Mouse (Mus musculus): ENCODE measurements around the gene Shbg. TPM values are rescaled to one million over a fixed set of nuclear protein-coding genes. Genes with fewer than 3 reads are reported as not detected.
"Not testable (repeated sequence)": the region's sequence is repeated elsewhere in the genome, so short reads cannot be mapped to it uniquely, and the experiment has no call there.

Gene Shbg
- polyA plus RNA-seq, 1 experiment from 2014 or later, result 34.9 TPM

DNA sequence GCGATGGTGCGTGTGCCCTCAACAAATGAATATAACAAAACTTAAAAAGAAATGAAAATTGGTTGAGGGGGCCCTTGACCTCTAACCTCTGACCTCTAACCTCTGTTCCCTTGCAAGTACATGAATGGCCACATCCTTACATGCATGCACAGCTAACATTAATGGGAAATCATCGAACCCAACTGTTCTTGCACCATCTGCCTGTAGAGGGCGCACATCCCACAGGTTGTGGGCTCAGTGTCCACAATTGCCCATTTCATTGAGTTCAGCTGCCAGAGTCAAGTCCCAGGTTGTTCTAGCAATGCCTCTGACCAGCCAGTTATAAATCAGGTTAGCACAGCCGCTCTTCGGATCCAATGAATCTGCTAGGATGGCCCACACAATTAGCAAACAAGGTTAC, 10.6 kb upstream of the Shbg start:
- H3K9ac ChIP-seq, result no peak overlapping the region
- H3K27ac ChIP-seq, result no peak overlapping the region
- no peaks in the 10 kb centered on the region for H3K27me3 ChIP-seq (replicated peaks)
- H3K4me3 ChIP-seq, result no peak overlapping the region
- H3K4me1 ChIP-seq, result peaks cover 16% of the 10 kb centered on the region
- H3K4me2 ChIP-seq, result no peak overlapping the region
- H3K36me3 ChIP-seq, result no peaks in the 10 kb centered on the region
- 31% methylated on average over 6 of the region's 6 CpGs for WGBS (ENCODE audit: insufficient replicate concordance)
- no peaks in the 10 kb centered on the region for H3K9me3 ChIP-seq (replicated peaks)
- ATAC-seq, result no peak

DNA sequence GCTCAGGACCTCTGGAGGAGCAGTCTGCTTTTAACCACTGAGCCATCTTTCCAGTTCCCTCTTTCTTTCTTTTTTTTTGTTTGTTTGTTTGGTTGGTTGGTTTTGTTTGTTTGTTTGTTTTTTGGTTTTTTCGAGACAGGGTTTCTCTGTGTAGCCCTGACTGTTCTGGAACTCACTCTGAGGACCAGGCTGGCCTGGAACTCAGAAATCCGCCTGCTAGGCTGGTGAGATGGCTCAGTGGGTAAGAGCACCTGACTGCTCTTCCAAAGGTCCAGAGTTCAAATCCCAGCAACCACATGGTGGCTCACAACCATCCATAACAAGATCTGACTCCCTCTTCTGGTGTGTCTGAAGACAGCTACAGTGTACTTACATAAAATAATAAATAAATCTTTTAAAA, 6.6 kb upstream of the Shbg start:
- H3K9me3 ChIP-seq (replicated peaks); H3K9ac ChIP-seq; H3K27me3 ChIP-seq (replicated peaks); ATAC-seq; H3K27ac ChIP-seq; H3K4me3 ChIP-seq; H3K4me2 ChIP-seq; H3K36me3 ChIP-seq: not testable (repeated sequence)
- WGBS (ENCODE audit: insufficient replicate concordance), result 73% methylated on average over 2 of the region's 2 CpGs
- peaks cover 41% of the 10 kb centered on the region for H3K4me1 ChIP-seq

- H3K4me3 ChIP-seq, result 0 out of 2 replicates have a peak overlapping the region, but pooled peaks have one; percentile 62
- H3K4me1 ChIP-seq, result peaks cover 42% of the 10 kb centered on the region
- peaks cover under 1% of the 10 kb centered on the region; the same call in 1 of the 2 replicates for H3K27me3 ChIP-seq (replicated peaks)
- no peaks in the 10 kb centered on the region for H3K36me3 ChIP-seq
- WGBS (ENCODE audit: insufficient replicate concordance), result 65% methylated on average over 4 of the region's 4 CpGs
- H3K9ac ChIP-seq, result no peak overlapping the region
- ATAC-seq, result no peak
- H3K9me3 ChIP-seq (replicated peaks), result no peaks in the 10 kb centered on the region
- no peak overlapping the region for H3K27ac ChIP-seq
- H3K4me2 ChIP-seq, result peak overlapping the region; percentile 77
Observed at GRCm38 (mm10) chr11:69623006-69623405, 5.3 kb upstream of the Shbg start.

DNA sequence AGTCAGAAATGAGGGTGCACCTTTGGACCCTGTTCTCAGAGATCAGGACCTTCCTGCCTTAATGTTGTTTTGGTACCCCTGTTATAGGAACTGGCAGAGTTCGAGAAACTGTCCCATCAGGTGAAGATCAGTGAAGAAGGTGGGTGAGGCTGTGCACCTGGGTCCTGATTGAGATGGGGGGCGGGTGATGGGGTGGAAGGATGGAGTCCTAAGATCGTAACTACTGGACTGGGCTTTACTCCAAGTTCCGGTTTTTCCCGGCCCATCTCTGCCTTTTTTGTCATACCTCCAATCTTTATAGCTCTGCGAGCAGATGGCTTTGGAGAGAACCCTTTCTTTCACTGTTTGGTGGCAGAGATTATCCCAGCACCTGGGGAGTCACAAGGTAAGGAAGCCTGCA, 4.7 kb upstream of the Shbg start:
- Histone ChIP-seq H3K4me1 (peaks cover 48% of the 10 kb centered on the region), H3K9me3 (replicated peaks) (no peaks in the 10 kb centered on the region), H3K27me3 (replicated peaks) (peaks cover 4% of the 10 kb centered on the region; the same call in 1 of the 2 replicates), H3K4me2 (peak overlapping the region; percentile 77), H3K9ac (peak overlapping the region; percentile 70), H3K36me3 (no peaks in the 10 kb centered on the region), H3K4me3 (peak overlapping the region; percentile 62), H3K27ac (peak overlapping the region; percentile 51)
- WGBS (ENCODE audit: insufficient replicate concordance), result 45% methylated on average over 6 of the region's 6 CpGs
- no peak for ATAC-seq

DNA sequence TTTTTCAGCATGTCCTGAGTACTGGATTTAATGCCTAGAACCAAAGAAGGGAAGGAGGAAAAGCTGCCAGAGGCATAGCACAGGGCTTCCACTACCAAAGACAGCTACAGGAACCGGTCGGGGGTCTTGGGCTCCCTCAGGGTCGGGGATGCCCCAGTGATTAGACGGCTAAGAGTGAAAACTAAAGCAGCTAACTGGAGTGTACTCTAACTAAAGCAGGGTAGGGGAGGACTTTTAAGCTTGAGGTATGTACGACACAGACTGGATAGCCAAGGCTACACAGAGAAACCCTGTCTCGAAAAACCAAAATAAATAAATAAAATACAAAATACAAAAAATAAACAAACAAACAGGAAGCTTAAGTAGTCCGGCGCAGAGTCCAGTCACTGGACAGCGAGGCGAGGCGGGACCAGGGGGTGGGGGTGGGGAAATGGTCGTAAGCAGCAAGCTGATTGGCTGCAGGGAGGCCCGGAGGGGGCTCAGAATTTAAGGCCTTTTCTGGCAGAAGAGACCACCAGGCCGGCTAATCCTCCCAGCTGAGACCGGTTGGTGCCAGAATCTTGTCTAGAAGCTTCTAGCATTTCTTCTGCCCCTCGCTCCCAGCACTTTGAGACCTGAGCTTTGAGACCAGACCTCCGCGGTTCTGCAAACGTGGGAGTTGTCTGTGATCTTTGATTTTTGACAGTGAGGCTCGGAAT, 4.0 kb upstream of the Shbg start, which contains the start of gene Sat2:
Sat2 (plus strand) TSS at position 454 of the 698 bp plus-strand sequence.
- 4% methylated on average over 20 of the region's 20 CpGs for WGBS (ENCODE audit: insufficient replicate concordance)
- Histone ChIP-seq H3K4me3 (peak within 1 kb of the TSS; percentile 62), H3K4me2 (peak within 1 kb of the TSS; percentile 77), H3K36me3 (no peaks in the 10 kb centered on the region), H3K27ac (peak within 1 kb of the TSS; percentile 81), H3K9ac (peak within 1 kb of the TSS; percentile 70), H3K4me1 (peaks cover 51% of the 10 kb centered on the region), H3K27me3 (replicated peaks) (peaks cover 10% of the 10 kb centered on the region), H3K9me3 (replicated peaks) (no peaks in the 10 kb centered on the region)
- ATAC-seq, result peak; percentile 59; the same call in 1 of the 2 replicates

DNA sequence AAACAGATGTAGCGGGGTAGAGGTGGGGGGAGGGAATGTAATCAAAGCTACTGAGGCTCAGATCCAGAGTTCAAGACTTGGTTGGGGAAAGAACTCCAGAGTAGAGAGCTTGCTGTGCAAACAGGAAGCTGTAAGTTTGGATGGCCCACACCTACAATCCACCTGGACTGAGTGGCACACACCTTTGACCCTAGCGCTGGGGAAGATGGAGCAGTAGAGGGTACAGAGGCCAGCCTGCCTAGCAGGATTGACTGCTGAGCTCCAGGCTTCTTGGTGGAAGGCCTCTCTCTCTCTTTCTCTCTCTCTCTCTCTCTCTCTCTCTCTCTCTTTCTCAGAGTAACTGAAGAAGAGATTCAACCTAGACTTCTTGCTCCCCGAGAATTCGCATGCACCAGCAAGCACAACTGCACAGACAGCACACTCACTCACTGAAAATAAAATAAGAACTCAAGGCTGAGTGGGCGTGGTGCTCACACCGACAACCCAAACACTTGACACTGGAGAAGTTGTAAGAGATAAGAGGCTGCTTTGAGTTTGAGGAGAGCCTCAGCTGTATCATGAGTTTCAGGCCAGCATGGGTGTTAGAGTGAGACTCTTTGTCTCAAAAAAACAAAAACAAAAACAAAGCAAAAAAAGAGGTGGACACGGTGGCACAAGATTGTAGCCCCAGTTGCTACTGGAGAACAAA, 2.8 kb upstream of the Shbg start:
- Histone ChIP-seq H3K27ac (peak overlapping the region; percentile 81), H3K4me1 (peaks cover 54% of the 10 kb centered on the region), H3K9ac (peak overlapping the region; percentile 70; the same call in 1 of the 2 replicates), H3K36me3 (no peaks in the 10 kb centered on the region), H3K27me3 (replicated peaks) (peaks cover 20% of the 10 kb centered on the region), H3K9me3 (replicated peaks) (no peaks in the 10 kb centered on the region), H3K4me3 (no peak overlapping the region), H3K4me2 (peak overlapping the region; percentile 77)
- ATAC-seq, result peak; percentile 65
- WGBS (ENCODE audit: insufficient replicate concordance), result 49% methylated on average over 7 of the region's 7 CpGs

GRCm38 (mm10) chr11:69616781-69617180, 924 bp downstream of the Shbg start:
- H3K4me2 ChIP-seq, result peak overlapping the region; percentile 43

GRCm38 (mm10) chr11:69614257-69614588, 3.5 kb downstream of the Shbg start:
- Histone ChIP-seq H3K9ac (peak overlapping the region; percentile 1), H3K4me2 (peak overlapping the region; percentile 85), H3K4me3 (peak overlapping the region; percentile 57), H3K27me3 (replicated peaks) (peaks cover 30% of the 10 kb centered on the region), H3K4me1 (peaks cover 59% of the 10 kb centered on the region)
- not testable (repeated sequence) for ATAC-seq; H3K36me3 ChIP-seq; H3K9me3 ChIP-seq (replicated peaks); H3K27ac ChIP-seq
- 38% methylated on average over 11 of the region's 11 CpGs for WGBS (ENCODE audit: insufficient replicate concordance)

More at GRCm38 (mm10) chr11:69616781-69617180, 924 bp downstream of the Shbg start:
- Histone ChIP-seq H3K27me3 (replicated peaks) (peaks cover 30% of the 10 kb centered on the region), H3K9me3 (replicated peaks) (no peaks in the 10 kb centered on the region), H3K36me3 (no peaks in the 10 kb centered on the region), H3K4me3 (peak overlapping the region; percentile 6; the same call in 1 of the 2 replicates), H3K4me1 (peaks cover 62% of the 10 kb centered on the region), H3K9ac (0 out of 2 replicates have a peak overlapping the region, but pooled peaks have one; percentile 22), H3K27ac (no peak overlapping the region)
- WGBS (ENCODE audit: insufficient replicate concordance), result 43% methylated on average over 10 of the region's 10 CpGs
- no peak for ATAC-seq

DNA sequence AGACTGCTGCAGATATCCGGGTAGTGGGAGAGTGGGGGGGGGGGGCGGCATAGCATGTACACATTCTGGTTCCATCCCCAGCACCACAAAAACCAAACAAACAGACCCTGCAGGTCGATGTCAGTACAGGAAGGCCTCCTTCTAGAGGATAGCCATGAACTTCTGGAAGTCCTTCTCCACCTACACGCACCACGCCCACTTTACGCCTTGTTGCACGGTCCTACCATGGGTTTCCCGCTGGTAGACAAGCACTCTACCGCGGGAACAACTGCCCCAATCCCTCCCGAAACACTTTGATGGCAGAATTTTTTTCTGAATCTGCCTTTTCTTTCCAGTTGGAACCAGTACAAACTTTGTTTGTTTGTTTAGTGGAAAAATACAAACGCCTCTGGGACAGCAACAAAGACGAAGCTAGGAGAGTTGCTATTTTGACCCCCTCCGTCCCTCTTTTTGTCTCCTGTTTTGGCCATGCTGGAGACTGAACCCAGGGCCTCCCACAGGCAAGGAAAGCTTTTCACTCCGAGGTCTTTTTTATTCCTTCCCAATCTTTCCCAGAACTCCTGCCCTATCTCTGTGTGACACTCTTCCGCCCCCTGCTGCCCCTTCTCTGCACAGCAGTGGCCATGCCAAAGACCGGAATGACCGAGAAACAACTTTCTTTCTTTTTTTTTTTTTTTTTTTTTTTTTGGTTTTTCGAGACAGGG, 4.0 kb downstream of the Shbg start:
- peak overlapping the region; percentile 57 for H3K4me3 ChIP-seq
- H3K36me3 ChIP-seq, result no peaks in the 10 kb centered on the region
- peak overlapping the region; percentile 54; the same call in 1 of the 2 replicates for H3K27ac ChIP-seq
- 7% methylated on average over 19 of the region's 19 CpGs for WGBS (ENCODE audit: insufficient replicate concordance)
- ATAC-seq, result peak; percentile 53; the same call in 1 of the 2 replicates
- no peaks in the 10 kb centered on the region for H3K9me3 ChIP-seq (replicated peaks)
- peaks cover 64% of the 10 kb centered on the region for H3K4me1 ChIP-seq
- H3K9ac ChIP-seq, result peak overlapping the region; percentile 68
- H3K27me3 ChIP-seq (replicated peaks), result peaks cover 30% of the 10 kb centered on the region
- peak overlapping the region; percentile 85 for H3K4me2 ChIP-seq

DNA sequence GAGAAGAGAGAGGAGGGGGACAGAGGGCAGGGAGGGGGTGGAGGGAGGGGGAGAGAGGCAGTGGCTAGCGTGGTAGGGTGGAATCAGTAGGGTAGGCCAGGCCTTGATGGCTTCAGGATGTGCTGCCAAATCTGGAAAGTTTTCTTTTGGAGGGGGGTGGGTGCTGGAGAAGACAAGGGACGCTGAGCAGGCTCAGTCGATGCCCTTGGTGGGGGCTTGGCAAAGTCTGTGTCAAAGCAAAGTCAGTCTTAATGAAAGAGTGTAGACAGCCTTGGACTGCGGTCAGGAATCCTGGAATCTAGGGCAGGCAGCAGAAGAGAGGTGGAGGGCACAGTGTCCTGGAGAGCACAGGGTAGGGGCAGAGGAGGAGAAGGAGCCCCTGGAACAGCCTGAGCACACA, 6.8 kb downstream of the Shbg start:
- ATAC-seq, result no peak
- no peak overlapping the region for H3K27ac ChIP-seq
- no peak overlapping the region for H3K4me3 ChIP-seq
- H3K4me1 ChIP-seq, result peaks cover 73% of the 10 kb centered on the region
- no peak overlapping the region for H3K4me2 ChIP-seq
- 59% methylated on average over 4 of the region's 4 CpGs for WGBS (ENCODE audit: insufficient replicate concordance)
- no peak overlapping the region; the same call in 1 of the 2 replicates for H3K9ac ChIP-seq
- H3K27me3 ChIP-seq (replicated peaks), result peaks cover 12% of the 10 kb centered on the region
- no peaks in the 10 kb centered on the region for H3K36me3 ChIP-seq
- H3K9me3 ChIP-seq (replicated peaks), result no peaks in the 10 kb centered on the region

- peak overlapping the region; percentile 34; the same call in 1 of the 2 replicates for H3K9ac ChIP-seq
Observed at GRCm38 (mm10) chr11:69609416-69609815, 8.3 kb downstream of the Shbg start.

More at GRCm38 (mm10) chr11:69609416-69609815, 8.3 kb downstream of the Shbg start:
- H3K36me3 ChIP-seq, result no peaks in the 10 kb centered on the region
- 0 out of 2 replicates have a peak overlapping the region, but pooled peaks have one; percentile 2 for H3K4me3 ChIP-seq
- peak overlapping the region; percentile 42 for H3K4me2 ChIP-seq
- H3K4me1 ChIP-seq, result peaks cover 80% of the 10 kb centered on the region
- peak; percentile 38; the same call in 1 of the 2 replicates for ATAC-seq
- H3K9me3 ChIP-seq (replicated peaks), result no peaks in the 10 kb centered on the region
- no peaks in the 10 kb centered on the region for H3K27me3 ChIP-seq (replicated peaks)
- 18% methylated on average over 7 of the region's 7 CpGs for WGBS (ENCODE audit: insufficient replicate concordance)
- peak overlapping the region; percentile 84 for H3K27ac ChIP-seq

Data from liver, embryonic 12.5 days (tissue).